Mouse (Mus musculus) lung, postnatal 0 days (tissue): ENCODE data around the gene Mknk1.
A peak's percentile ranks its signal among the peaks of the same experiment; 100 is the strongest.

ENCODE experiments used
- CTCF ChIP-seq: IDR thresholded peaks from 2 replicates; pipeline ENCODE4 v1.5.1; 2016; ENCODE audit warnings: antibody characterized with exemption, mild to moderate bottlenecking
- EP300 ChIP-seq: IDR thresholded peaks from 2 replicates; pipeline ENCODE4 v1.6.1; 2016; ENCODE audit warnings: antibody characterized with exemption, mild to moderate bottlenecking, control low read depth

DNA sequence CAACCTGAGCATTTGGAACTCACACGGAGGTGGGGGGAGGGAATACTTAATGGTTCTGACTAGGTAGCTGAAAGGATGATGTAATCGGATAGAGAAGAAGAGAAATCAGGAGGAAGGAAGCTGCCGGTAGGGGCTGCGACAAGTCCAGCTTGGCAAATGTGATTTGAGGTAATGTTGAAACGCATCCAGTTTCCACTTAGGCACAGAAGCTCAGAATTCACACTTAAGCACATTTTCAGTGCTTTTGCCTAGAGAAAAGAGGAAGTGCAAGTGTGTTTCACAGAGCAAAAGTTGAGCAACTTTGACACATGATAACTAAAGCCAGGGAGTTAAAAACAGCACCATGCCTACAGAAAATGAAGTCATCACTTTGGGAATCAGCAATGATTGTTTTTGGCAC is 8.4 kb downstream of the Mknk1 start:
- TF ChIP-seq CTCF (peak; percentile 27), EP300 (peak; percentile 11; the same call in 1 of the 2 replicates)
